13 mouse cellular contexts compared by ENCODE assay signal in genomic region chr8:87758750-87759149, GRCm38 (mm10).
DNase-seq lines count a peak whose midpoint lies in the region; ATAC-seq and TF ChIP-seq lines count a peak whose summit lies in the region.
"Had no signal": no experiment of that assay in that cellular context is flagged by ENCODE, and none has a peak within 500 bp of the region (broad histone marks: within the 10 kb centered on the region; RNA-seq: fewer than 3 reads in every experiment).

No protein-coding gene starts in this region.

- H3K4me3 ChIP-seq in embryonic facial prominence, embryonic 10.5 days, result no peak overlapping the region
- H3K4me3 ChIP-seq in hindbrain, embryonic 15.5 days, result no peak overlapping the region
- H3K4me3 ChIP-seq in midbrain, embryonic 13.5 days (replicated peaks), result no peak overlapping the region
- H3K4me3 ChIP-seq in cerebellum, adult 2 months (replicated peaks; ENCODE audit: insufficient read depth, low read depth, low read length), result no peak overlapping the region
- H3K4me3 ChIP-seq: erythroblast, embryonic 14.5 days had no signal

- 66% methylated on average over 8 of the region's 8 CpGs for WGBS in embryonic facial prominence, embryonic 10.5 days
- WGBS in hindbrain, embryonic 15.5 days, result 40% methylated on average over 8 of the region's 8 CpGs
- WGBS in midbrain, embryonic 13.5 days, result 52% methylated on average over 8 of the region's 8 CpGs
- 82% methylated on average over 8 of the region's 8 CpGs for whole genome bisulfite sequencing in cerebellum, adult 2 months

- peak; percentile 53 for DNase-seq in kidney, postnatal 10 days
- no peak for DNase-seq in kidney, postnatal 36 days
- DNase-seq in embryonic facial prominence, embryonic 10.5 days (ENCODE audit: low spot score), result no peak
- DNase-seq in cerebellum, adult 9-10 months, result no peak
- no peak for DNase-seq in cerebellum, adult 2 months
- DNase-seq in cerebellum, postnatal 36 days, result no peak
- DNase-seq: adrenal gland, postnatal 36 days; cerebellum, adult 18-20 months; right cerebral cortex, postnatal 4 days had no signal

- no peak overlapping the region for H3K4me2 ChIP-seq in hindbrain, embryonic 15.5 days
- H3K4me2 ChIP-seq in midbrain, embryonic 13.5 days (replicated peaks), result no peak overlapping the region

- H3K27ac ChIP-seq in embryonic facial prominence, embryonic 10.5 days (replicated peaks), result peak overlapping the region; percentile 30
- H3K27ac ChIP-seq in hindbrain, embryonic 15.5 days (replicated peaks), result peak overlapping the region; percentile 53; the same call in 1 of the 2 replicates
- H3K27ac ChIP-seq in midbrain, embryonic 13.5 days, result peak overlapping the region; percentile 51
- H3K27ac ChIP-seq in cerebellum, adult 2 months (ENCODE audit: insufficient read depth, low read length), result no peak overlapping the region
- H3K27ac ChIP-seq: macrophage had no signal

- peaks cover 17% of the 10 kb centered on the region for H3K36me3 ChIP-seq in embryonic facial prominence, embryonic 10.5 days (replicated peaks)
- H3K36me3 ChIP-seq in hindbrain, embryonic 15.5 days, result no peaks in the 10 kb centered on the region
- H3K36me3 ChIP-seq in midbrain, embryonic 13.5 days, result no peaks in the 10 kb centered on the region

- H3K9me3 ChIP-seq in embryonic facial prominence, embryonic 10.5 days, result no peaks in the 10 kb centered on the region
- H3K9me3 ChIP-seq in hindbrain, embryonic 15.5 days, result no peaks in the 10 kb centered on the region
- H3K9me3 ChIP-seq in midbrain, embryonic 13.5 days, result no peaks in the 10 kb centered on the region

- H3K27me3 ChIP-seq in embryonic facial prominence, embryonic 10.5 days (replicated peaks; ENCODE audit: low read depth, poor library complexity, severe bottlenecking), result no peaks in the 10 kb centered on the region
- no peaks in the 10 kb centered on the region for H3K27me3 ChIP-seq in hindbrain, embryonic 15.5 days
- H3K27me3 ChIP-seq in midbrain, embryonic 13.5 days, result no peaks in the 10 kb centered on the region
- no peaks in the 10 kb centered on the region for H3K27me3 ChIP-seq in cerebellum, adult 2 months (ENCODE audit: control insufficient read depth, insufficient read depth, low read length)

- H3K4me1 ChIP-seq in embryonic facial prominence, embryonic 10.5 days, result peaks cover 10% of the 10 kb centered on the region
- H3K4me1 ChIP-seq in hindbrain, embryonic 15.5 days (replicated peaks), result peaks cover 15% of the 10 kb centered on the region
- H3K4me1 ChIP-seq in midbrain, embryonic 13.5 days (replicated peaks), result peaks cover 22% of the 10 kb centered on the region
- no peaks in the 10 kb centered on the region for H3K4me1 ChIP-seq in cerebellum, adult 2 months (ENCODE audit: control insufficient read depth, insufficient read depth, low read length)

- no peak overlapping the region for H3K9ac ChIP-seq in hindbrain, embryonic 15.5 days
- no peak overlapping the region; the same call in 1 of the 2 replicates for H3K9ac ChIP-seq in midbrain, embryonic 13.5 days (replicated peaks)

- peak; percentile 65 for ATAC-seq in hindbrain, embryonic 15.5 days (ENCODE audit: low FRiP score, low read depth)
- no peak for ATAC-seq in midbrain, embryonic 13.5 days

- TF ChIP-seq POLR2A in cerebellum, adult 2 months (IDR thresholded peaks at IDR 0.05; ENCODE audit: borderline replicate concordance, insufficient read depth, low read length), result no peak

- no peak for TF ChIP-seq CTCF in cerebellum, adult 2 months (IDR thresholded peaks at IDR 0.05; ENCODE audit: borderline replicate concordance, insufficient read depth, low read depth, low read length)
